Mouse (Mus musculus): ENCODE results near the gene Ly9.

GRCm38 (mm10) chr1:171561639-171562225, 45.5 kb downstream of the Ly9 start:
- TF ChIP-seq CTCF (IDR thresholded peaks at IDR 0.05; ENCODE audit: borderline replicate concordance, extremely low read depth, insufficient read depth, insufficient read length) (no peak), POLR2A (IDR thresholded peaks at IDR 0.05; ENCODE audit: borderline replicate concordance, extremely low read depth, insufficient read depth, insufficient read length, poor library complexity, severe bottlenecking) (no peak)

All from brain, embryonic 14.5 days (tissue).